9 mouse cellular contexts compared by ENCODE assay signal in genomic region chr4:137231494-137232470, GRCm38 (mm10). TPM values are rescaled to one million over a fixed set of nuclear protein-coding genes. Genes with fewer than 3 reads are reported as not detected.
DNase-seq lines count a peak whose midpoint lies in the region; ATAC-seq lines count a peak whose summit lies in the region.
"Had no signal": no experiment of that assay in that cellular context is flagged by ENCODE, and none has a peak within 500 bp of the region (broad histone marks: within the 10 kb centered on the region; RNA-seq: fewer than 3 reads in every experiment).

No protein-coding gene starts in this region.

- peaks cover 4% of the 10 kb centered on the region; the same call in 1 of the 2 replicates for H3K4me1 ChIP-seq in midbrain, embryonic 11.5 days (ENCODE audit: control insufficient read depth, insufficient read depth, low read length)
- H3K4me1 ChIP-seq in midbrain, embryonic 13.5 days (replicated peaks) = 0 out of 2 replicates have a peak, but pooled peaks cover 3% of the 10 kb centered on the region

- no peaks in the 10 kb centered on the region for H3K27me3 ChIP-seq in midbrain, embryonic 11.5 days (ENCODE audit: control insufficient read depth, insufficient read depth, low read length)
- H3K27me3 ChIP-seq in midbrain, embryonic 13.5 days = peaks cover 4% of the 10 kb centered on the region; the same call in 1 of the 2 replicates
- H3K27me3 ChIP-seq: neural tube, embryonic 13.5 days had no signal

- peak; percentile 81 for DNase-seq in midbrain, embryonic 11.5 days (ENCODE audit: low spot score, missing footprints)
- DNase-seq in cerebellum, adult 9-10 months = peak; percentile 80
- DNase-seq in heart, postnatal 36 days = peak; percentile 49 to 59
- DNase-seq in lung, postnatal 10 days = peak; percentile 90
- no peak for DNase-seq in frontal cortex, adult 2 months (ENCODE audit: extremely low spot score in 1 of 2, low spot score in 1 of 2)
- DNase-seq in spleen, adult 12 weeks (ENCODE audit: low spot score) = no peak
- no peak for DNase-seq in left cerebral cortex, adult 9 months (ENCODE audit: low spot score in 2 of 2)

- H3K9me3 ChIP-seq in midbrain, embryonic 11.5 days (ENCODE audit: control insufficient read depth, low read length) = no peaks in the 10 kb centered on the region
- no peaks in the 10 kb centered on the region for H3K9me3 ChIP-seq in midbrain, embryonic 13.5 days
- H3K9me3 ChIP-seq: neural tube, embryonic 13.5 days had no signal

- H3K4me3 ChIP-seq in midbrain, embryonic 11.5 days (ENCODE audit: low read depth, low read length) = no peak overlapping the region
- H3K4me3 ChIP-seq in midbrain, embryonic 13.5 days (replicated peaks) = no peak overlapping the region
- H3K4me3 ChIP-seq: neural tube, embryonic 13.5 days had no signal

- H3K36me3 ChIP-seq in midbrain, embryonic 11.5 days (ENCODE audit: control insufficient read depth, insufficient read depth, low read length) = no peaks in the 10 kb centered on the region
- H3K36me3 ChIP-seq in midbrain, embryonic 13.5 days = no peaks in the 10 kb centered on the region
- H3K36me3 ChIP-seq: neural tube, embryonic 13.5 days had no signal

- no peak for ATAC-seq in midbrain, embryonic 11.5 days (ENCODE audit: low FRiP score)
- ATAC-seq in midbrain, embryonic 13.5 days = no peak

- 85% methylated on average over 16 of the region's 16 CpGs for WGBS in midbrain, embryonic 11.5 days
- WGBS in midbrain, embryonic 13.5 days = 81% methylated on average over 16 of the region's 16 CpGs

- H3K9ac ChIP-seq in midbrain, embryonic 11.5 days (ENCODE audit: low read length) = no peak overlapping the region
- no peak overlapping the region for H3K9ac ChIP-seq in midbrain, embryonic 13.5 days (replicated peaks)
- H3K9ac ChIP-seq: neural tube, embryonic 13.5 days had no signal

- intact Hi-C loops in heart, postnatal 36 days (cut with DNase I) = no loop called here

- no peak overlapping the region for H3K27ac ChIP-seq in midbrain, embryonic 11.5 days (ENCODE audit: low read depth, low read length)
- H3K27ac ChIP-seq in midbrain, embryonic 13.5 days = no peak overlapping the region
- H3K27ac ChIP-seq: neural tube, embryonic 13.5 days had no signal

- H3K4me2 ChIP-seq in midbrain, embryonic 11.5 days = no peak overlapping the region
- no peak overlapping the region for H3K4me2 ChIP-seq in midbrain, embryonic 13.5 days (replicated peaks)
- H3K4me2 ChIP-seq: neural tube, embryonic 13.5 days had no signal

RNA-seq across cellular contexts. Expression of gene Wnt4, which starts 45.5 kb away (rescaled TPM):
- 1.0 and 1.4 TPM in 2 replicates for polyA plus RNA-seq in midbrain, embryonic 11.5 days (2014; fragmentation: Nextera tagmentation; extraction: Ambion mirVana)
- 0.59 and 1.4 TPM in 2 replicates for polyA plus RNA-seq in midbrain, embryonic 13.5 days (2015; fragmentation: Nextera tagmentation; extraction: Ambion mirVana)
- total RNA-seq in heart, postnatal 36 days (2021) = under 1 TPM; 0.17 to 0.19 TPM
- polyA plus RNA-seq in frontal cortex, adult 2 months (2012; rRNA removed) = 8.7 and 9.6 TPM in 2 replicates

Comparison
In these comparisons a context has a peak if more than half of its experiments do, and no peak if none do; other contexts are left out.
1. DNase-seq: peak in midbrain, embryonic 11.5 days (single experiment), cerebellum, adult 9-10 months (single experiment), heart, postnatal 36 days (2 of 2) and lung, postnatal 10 days (single experiment); none in frontal cortex, adult 2 months (0 of 2), spleen, adult 12 weeks (single experiment) and left cerebral cortex, adult 9 months (0 of 2).